Mouse (Mus musculus) kidney, embryonic 14.5 days (tissue): ENCODE data around the gene Tcl1b5. TPM values are rescaled to one million over a fixed set of nuclear protein-coding genes. Genes with fewer than 3 reads are reported as not detected.

Experiments
- ATAC-seq: fragments of 200-750 bp; cut with Nextera tagmentation; 2 replicates; pipeline ENCODE4 v1.8.0; 2017; ENCODE audit warnings: moderate number of reproducible peaks, mild to moderate bottlenecking, moderate TSS enrichment, moderate library complexity; ENCODE audit not compliant: low FRiP score, low TSS enrichment
- H3K27ac ChIP-seq: fragments of 300-500 bp; sonication (generic); 2 replicates; pipeline ENCODE4 v1.5.1; 2014; ENCODE audit warnings: low read depth, mild to moderate bottlenecking, low read length, moderate library complexity, mixed read lengths
- H3K27me3 ChIP-seq: fragments of 300-500 bp; sonication (generic); 2 replicates; pipeline ENCODE4 v1.6.1; 2014; ENCODE audit warnings: mild to moderate bottlenecking, low read length; ENCODE audit not compliant: control insufficient read depth, insufficient read depth
- H3K36me3 ChIP-seq: fragments of 300-500 bp; sonication (generic); 2 replicates; pipeline ENCODE4 v1.6.1; 2014; ENCODE audit warnings: low read length, mixed read lengths; ENCODE audit not compliant: control insufficient read depth, insufficient read depth
- H3K4me1 ChIP-seq: fragments of 300-500 bp; sonication (generic); 2 replicates; pipeline ENCODE4 v1.6.1; 2014; ENCODE audit warnings: low read length, mixed read lengths; ENCODE audit not compliant: control insufficient read depth, insufficient read depth
- H3K4me2 ChIP-seq: fragments of 300-500 bp; sonication (generic); replicated peaks from 2 replicates; pipeline ENCODE4 v1.6.1; 2014; ENCODE audit warnings: low read depth, mild to moderate bottlenecking, low read length
- H3K4me3 ChIP-seq: fragments of 300-500 bp; sonication (generic); 2 replicates; pipeline ENCODE4 v1.5.1; 2014; ENCODE audit warnings: mild to moderate bottlenecking, low read length
- H3K9ac ChIP-seq: fragments of 300-500 bp; sonication (generic); 2 replicates; pipeline ENCODE4 v1.6.1; 2014; ENCODE audit warnings: low read depth, mild to moderate bottlenecking, low read length, moderate library complexity
- H3K9me3 ChIP-seq: fragments of 300-500 bp; sonication (generic); 2 replicates; pipeline ENCODE4 v1.6.1; 2016; ENCODE audit warnings: low read length; ENCODE audit not compliant: control insufficient read depth
- WGBS: fragments of 180-500 bp; shearing (Covaris S2); extraction: QIAGEN DNeasy Blood & Tissue Kit; methylation state at CpG from one replicate; pipeline ENCODE4 v1.1.7; 2014; 5-methylcytosine and 5-hydroxymethylcytosine counted together
- polyA plus RNA-seq: library from polyadenylated mRNA; unstranded; fragments of >200 nt; fragmentation: Nextera tagmentation; extraction: Ambion mirVana; gene quantifications from 2 replicates; pipeline ENCODE4 v1.2.1, GENCODE M21; 2014

Gene Tcl1b5
- polyA plus RNA-seq, 1 experiment from 2014 or later, result not detected

DNA sequence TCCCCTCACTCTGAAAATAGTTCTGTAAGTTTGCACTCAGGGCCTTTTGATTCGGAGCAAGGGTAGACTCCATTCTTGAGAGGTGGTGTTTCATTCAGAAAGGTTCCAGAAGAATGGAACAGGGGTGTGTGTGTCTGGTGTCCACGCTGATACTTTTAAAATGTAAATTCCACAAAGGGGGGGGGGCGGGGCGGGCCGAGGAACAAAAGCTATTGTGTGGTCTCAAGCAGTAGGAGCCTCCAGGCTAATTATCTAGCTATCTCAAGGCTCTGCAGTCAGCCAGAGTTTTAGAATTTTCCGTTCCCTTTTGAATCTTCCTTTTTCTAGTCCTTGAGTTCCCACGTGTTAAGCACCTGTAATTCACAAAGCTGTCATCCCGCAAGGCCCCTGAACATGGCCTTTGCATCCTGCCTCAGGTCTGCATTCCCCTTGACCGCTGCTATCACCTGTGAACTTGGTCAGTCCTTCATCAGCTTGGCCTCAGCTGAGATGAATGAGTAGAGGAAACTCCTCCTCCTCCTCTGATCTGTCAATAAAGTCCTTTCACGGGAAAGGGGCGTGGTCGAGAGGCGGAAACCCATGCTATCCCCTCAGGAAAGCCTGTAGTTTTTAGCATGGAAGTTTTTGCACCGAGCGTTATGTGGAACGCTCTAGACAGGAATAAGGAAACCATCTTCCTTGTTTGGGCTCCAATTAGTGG lies 48.6 kb downstream of the Tcl1b5 start:
- Histone ChIP-seq H3K4me2 (no peak overlapping the region), H3K27me3 (no peaks in the 10 kb centered on the region), H3K4me1 (no peaks in the 10 kb centered on the region), H3K9me3 (no peaks in the 10 kb centered on the region), H3K36me3 (no peaks in the 10 kb centered on the region), H3K27ac (no peak overlapping the region), H3K9ac (no peak overlapping the region), H3K4me3 (no peak overlapping the region)
- no peak for ATAC-seq
- 47% methylated on average over 16 of the region's 16 CpGs for WGBS

Other genes with a start within 250 kb of the Tcl1b5 start
- 0.24 and 0.51 TPM in 2 replicates for gene Syne3, start 166.5 kb upstream of the Tcl1b5 start, polyA plus RNA-seq
- gene Glrx5, start 143.7 kb upstream of the Tcl1b5 start, polyA plus RNA-seq, result 161 and 195 TPM in 2 replicates
- not detected in 2 replicates for gene Tcl1b2, start 30.3 kb upstream of the Tcl1b5 start, polyA plus RNA-seq
- gene Tcl1b1, start 16.7 kb upstream of the Tcl1b5 start, polyA plus RNA-seq, result not detected in 2 replicates
- gene Tcl1b3, start 14.7 kb downstream of the Tcl1b5 start, polyA plus RNA-seq, result not detected in 2 replicates
- gene Tcl1b4, start 25.6 kb downstream of the Tcl1b5 start, polyA plus RNA-seq, result not detected in 2 replicates
- gene Tcl1, start 46.4 kb downstream of the Tcl1b5 start, polyA plus RNA-seq, result not detected in 2 replicates
- gene Tunar, start 157.5 kb downstream of the Tcl1b5 start, polyA plus RNA-seq, result 0.09 and 0.10 TPM in 2 replicates